Mouse (Mus musculus) myocyte (in vitro differentiated cells): ENCODE data around the gene Castor2.

ENCODE experiments used
- CEBPB ChIP-seq: IDR thresholded peaks from 2 replicates; pipeline ENCODE4 v1.6.1; 2011; ENCODE audit warnings: mild to moderate bottlenecking, moderate library complexity; ENCODE audit not compliant: poor library complexity, insufficient read depth, severe bottlenecking
- E2F4 ChIP-seq: IDR thresholded peaks from one replicate; pipeline ENCODE4 v1.6.1; 2011; ENCODE audit warnings: mild to moderate bottlenecking, control low read depth, moderate library complexity; ENCODE audit not compliant: insufficient read depth
- MAX ChIP-seq: IDR thresholded peaks from one replicate; pipeline ENCODE4 v1.6.1; 2011; ENCODE audit warnings: low read depth, mild to moderate bottlenecking, control low read depth
- MYOD1 ChIP-seq, 3 experiments: IDR thresholded peaks; one replicate each; pipeline ENCODE4 v1.6.1; 2011; ENCODE audit warnings: control low read depth in 2 of 3, low read depth in 2 of 3, mild to moderate bottlenecking in 2 of 3, moderate library complexity in 1 of 3; ENCODE audit not compliant: insufficient read length in 2 of 3, control insufficient read depth in 1 of 3
- MYOG ChIP-seq, 3 experiments: IDR thresholded peaks; one replicate each; pipeline ENCODE4 v1.6.1; 2011; ENCODE audit warnings: control low read depth in 2 of 3, low read depth in 2 of 3, mild to moderate bottlenecking in 2 of 3; ENCODE audit not compliant: insufficient read length in 2 of 3, control insufficient read depth in 1 of 3, insufficient read depth in 1 of 3
- POLR2A ChIP-seq: IDR thresholded peaks from one replicate; pipeline ENCODE4 v1.6.1; 2011; ENCODE audit warnings: low read depth, mild to moderate bottlenecking, control low read depth, moderate library complexity; ENCODE audit not compliant: insufficient read length
- POLR2AphosphoS2 ChIP-seq: IDR thresholded peaks from one replicate; pipeline ENCODE4 v1.6.1; 2011; ENCODE audit warnings: low read depth, control low read depth; ENCODE audit not compliant: insufficient read length
- REST ChIP-seq: IDR thresholded peaks from one replicate; pipeline ENCODE4 v1.6.1; 2011; ENCODE audit warnings: mild to moderate bottlenecking, control low read depth, moderate library complexity; ENCODE audit not compliant: insufficient read depth, insufficient read length
- SRF ChIP-seq: IDR thresholded peaks from one replicate; pipeline ENCODE4 v1.6.1; 2011; ENCODE audit warnings: low read depth; ENCODE audit not compliant: control insufficient read depth, insufficient read length
- TCF12 ChIP-seq: IDR thresholded peaks from one replicate; pipeline ENCODE4 v1.6.1; 2011; ENCODE audit warnings: mild to moderate bottlenecking, control low read depth; ENCODE audit not compliant: poor library complexity, insufficient read depth, severe bottlenecking
- USF1 ChIP-seq: IDR thresholded peaks from one replicate; pipeline ENCODE4 v1.6.1; 2011; ENCODE audit warnings: low read depth, mild to moderate bottlenecking, control low read depth, moderate library complexity

DNA sequence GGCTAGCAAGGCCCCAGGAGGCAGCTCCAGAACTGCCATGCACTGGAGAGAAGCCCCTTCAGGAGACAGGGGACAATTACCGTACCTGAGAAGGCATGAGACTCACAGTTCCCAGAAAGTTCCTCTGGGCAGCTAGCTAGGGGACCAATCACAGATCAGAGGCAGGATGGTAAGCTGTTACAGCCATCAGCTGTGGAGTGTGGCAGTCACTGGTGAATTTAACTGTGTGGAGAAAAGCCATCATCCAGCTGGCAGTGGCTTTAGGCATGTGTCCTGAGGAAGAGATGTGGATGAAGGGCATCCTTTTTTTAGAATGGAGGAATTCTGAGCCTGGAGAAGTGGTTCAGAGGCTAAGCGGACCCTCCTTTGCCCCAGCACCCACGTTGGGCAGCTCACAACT lies 20.6 kb downstream of the Castor2 start:
- TF ChIP-seq TCF12 = no peak
- TF ChIP-seq USF1 = no peak
- TF ChIP-seq POLR2A = no peak
- TF ChIP-seq MYOD1 (IDR thresholded peaks at IDR 0.05; ENCODE audit: control insufficient read depth in 1 of 3, insufficient read length in 2 of 3, low read depth in 2 of 3) = no peak
- no peak for TF ChIP-seq POLR2AphosphoS2
- TF ChIP-seq MAX = no peak
- no peak for TF ChIP-seq MYOG (IDR thresholded peaks at IDR 0.05; ENCODE audit: control insufficient read depth in 1 of 3, insufficient read depth in 1 of 3, insufficient read length in 2 of 3, low read depth in 2 of 3)
- no peak for TF ChIP-seq SRF
- TF ChIP-seq E2F4 = no peak
- TF ChIP-seq REST = no peak
- TF ChIP-seq CEBPB = no peak
